Mouse (Mus musculus): ENCODE measurements around the gene Cables2.

Gene Cables2

DNA sequence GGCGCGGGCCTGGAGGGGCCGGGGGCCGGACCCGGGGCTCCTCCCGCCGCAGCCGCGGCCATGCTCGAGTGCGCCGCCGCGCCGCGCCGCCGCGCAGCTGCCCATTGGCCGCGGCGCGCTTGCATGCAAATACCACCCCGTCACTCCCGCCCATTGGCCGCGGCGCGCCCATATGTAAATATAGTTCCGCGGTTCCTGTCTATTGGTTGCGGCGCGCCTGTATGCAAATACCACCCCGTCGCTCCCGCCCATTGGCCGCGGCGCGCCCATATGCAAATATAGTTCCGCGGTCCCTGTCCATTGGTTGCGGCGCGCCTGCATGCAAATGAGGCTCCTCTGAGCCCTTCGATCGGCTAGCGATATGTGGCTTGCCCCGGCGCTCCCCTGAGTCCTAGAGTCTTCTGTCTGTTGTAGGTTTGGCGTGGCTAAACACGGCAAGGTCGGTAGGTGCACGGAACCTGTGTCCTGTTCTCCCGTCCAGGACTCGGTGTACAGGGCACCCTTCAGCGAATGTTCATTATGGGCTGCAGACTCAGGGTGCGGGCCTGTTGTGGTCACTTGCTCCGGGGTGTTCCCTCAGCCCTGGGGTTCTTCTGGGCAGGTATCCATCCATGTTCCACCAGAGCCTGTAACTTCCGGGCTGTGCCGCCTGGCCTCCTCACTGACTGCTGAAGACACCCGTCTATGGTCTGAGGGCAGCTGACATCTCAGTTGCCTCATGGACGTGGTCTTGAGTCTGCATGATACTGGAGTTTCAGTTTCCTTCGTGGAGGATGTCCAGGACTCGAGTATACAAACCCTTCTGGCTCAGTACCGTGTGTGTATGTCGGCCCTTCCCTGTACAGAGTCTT is at the start of gene Cables2:
Gene Cables2 (minus strand): TSS at position 103 of the 851 bp plus-strand sequence.
- peak; percentile 95 for DNase-seq (ENCODE audit: low spot score)

DNA sequence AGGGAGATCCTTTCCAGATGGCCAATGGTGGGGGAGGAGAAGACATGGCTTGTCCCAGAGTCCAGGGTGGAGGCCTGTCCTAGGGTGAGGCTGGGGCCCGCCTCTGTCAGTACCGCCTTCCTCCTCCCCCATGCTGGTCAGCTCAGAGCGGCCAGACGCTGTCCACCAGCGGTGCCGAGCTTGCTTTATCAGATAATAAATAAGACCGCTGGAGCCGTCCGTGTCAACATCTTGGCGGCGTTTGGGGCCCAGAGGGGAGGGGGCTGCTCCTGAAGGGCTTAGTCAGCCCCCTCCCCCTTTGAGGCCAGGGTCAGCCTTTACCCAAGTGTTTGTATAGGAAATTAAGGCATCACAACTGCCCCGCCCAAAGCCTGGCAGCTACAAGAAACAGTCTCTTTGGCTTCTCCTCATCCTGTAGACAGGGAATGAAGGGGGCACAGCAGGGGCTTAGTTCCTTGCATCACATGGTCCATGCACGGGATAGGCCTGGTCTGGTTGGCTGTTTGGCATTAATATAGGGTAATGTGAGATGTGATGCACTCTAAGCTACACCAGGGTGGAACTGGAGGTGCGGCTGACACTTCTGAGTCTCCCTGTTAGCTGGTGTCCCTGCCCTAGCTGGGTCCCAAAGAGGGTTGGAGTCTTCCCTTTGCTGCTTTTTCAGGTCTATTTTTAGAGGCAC is 49.5 kb upstream of the Cables2 start:
- peak; percentile 44 for DNase-seq (ENCODE audit: low spot score)

DNA sequence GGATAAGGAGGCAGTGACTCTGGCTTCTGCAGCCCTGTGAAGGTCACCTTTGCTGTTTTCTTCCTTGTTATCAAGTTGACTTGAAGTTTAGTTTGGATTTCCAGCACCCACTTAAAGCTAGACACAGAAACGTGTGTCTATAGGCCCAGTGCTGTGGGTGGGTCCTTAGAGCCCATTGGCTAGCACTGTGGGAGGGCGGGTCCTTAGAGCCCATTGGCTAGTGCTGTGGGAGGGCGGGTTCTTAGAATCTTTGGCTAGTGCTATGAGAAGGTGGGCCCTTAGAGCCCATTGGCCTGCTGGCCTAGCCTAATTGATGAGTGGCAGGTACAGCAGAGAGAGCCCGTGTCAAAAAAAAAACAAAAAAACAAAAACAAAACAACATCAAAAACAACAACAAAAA is 46.9 kb upstream of the Cables2 start:
- no peak for DNase-seq (ENCODE audit: low spot score)

DNA sequence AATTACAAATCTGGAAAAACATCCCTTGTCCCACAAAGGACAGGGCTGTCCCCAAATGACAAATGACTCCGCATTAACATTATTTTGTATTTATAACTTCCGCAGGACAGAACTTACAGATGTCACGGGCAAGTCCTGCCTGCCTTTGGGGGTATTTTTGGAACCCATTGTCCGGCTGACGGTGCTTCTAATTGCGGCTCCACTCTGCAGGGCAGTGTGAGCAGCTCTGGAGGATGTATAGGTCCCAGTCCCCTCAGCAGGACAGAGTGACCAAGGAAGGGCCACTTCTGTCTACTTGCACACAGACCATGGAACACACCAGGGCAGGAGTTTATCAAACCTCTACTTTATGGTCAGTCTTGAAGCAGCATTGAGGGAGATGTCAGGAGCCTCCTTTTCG is 44.3 kb upstream of the Cables2 start:
- DNase-seq (ENCODE audit: low spot score): no peak

DNA sequence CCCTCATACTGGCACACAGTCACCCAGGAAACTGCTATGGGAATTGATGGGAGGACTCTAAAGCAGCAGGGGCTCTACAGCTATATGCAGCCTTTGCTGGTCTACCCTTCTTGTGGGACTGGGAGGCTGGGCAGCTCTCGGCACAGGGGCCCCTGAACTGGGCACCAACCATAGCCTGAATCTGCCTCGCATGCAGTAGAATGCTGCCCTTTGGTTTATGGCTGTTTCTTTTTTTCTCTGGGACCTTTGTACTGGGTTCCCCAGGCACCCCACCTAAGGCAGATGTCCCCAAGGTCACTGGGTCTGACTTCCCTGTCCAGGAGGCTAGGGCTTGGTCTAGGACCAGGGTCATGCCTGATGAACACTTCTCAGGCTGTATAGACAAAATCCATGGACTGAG is 41.0 kb upstream of the Cables2 start:
- no peak for DNase-seq (ENCODE audit: low spot score)

DNA sequence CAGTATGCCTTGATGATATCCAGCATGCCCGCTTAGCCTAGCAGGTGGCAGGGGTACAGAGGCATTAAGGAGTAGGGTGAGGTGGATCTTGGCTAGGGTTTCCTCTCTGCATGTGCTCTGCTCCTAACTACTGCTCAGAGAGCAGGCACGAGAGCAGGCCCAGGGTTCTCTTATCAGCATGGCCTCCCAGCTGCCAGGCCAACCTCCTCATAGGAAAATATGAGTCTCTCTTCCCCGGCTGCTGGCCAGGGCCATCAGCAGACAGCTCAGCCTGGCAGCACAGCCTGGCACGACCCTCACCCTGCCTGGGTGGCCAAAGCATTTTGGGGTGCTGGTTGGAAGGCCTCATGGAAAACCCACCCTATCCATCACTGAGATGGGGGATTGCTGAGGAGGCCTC is 37.9 kb upstream of the Cables2 start:
- DNase-seq (ENCODE audit: low spot score): no peak

DNA sequence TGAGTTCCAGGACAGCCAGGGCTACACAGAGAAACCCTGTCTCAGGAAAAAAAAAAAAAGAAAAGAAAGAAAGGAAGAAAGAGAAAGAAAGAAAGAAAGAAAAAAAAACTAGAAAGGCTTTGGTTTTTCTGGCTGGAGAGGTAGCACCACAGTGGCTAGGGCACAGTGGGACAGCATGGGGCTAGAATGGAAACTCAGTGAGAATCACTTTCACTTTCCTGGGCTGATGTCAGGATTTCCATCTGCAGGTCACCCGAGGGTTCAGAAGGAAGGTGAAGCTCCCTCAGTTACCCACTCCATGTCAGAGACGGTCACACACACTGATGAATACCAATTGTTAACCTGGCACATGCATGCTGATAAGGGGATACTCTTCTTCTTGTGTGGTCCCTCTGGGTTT is 34.4 kb upstream of the Cables2 start:
- DNase-seq (ENCODE audit: low spot score): no peak

DNA sequence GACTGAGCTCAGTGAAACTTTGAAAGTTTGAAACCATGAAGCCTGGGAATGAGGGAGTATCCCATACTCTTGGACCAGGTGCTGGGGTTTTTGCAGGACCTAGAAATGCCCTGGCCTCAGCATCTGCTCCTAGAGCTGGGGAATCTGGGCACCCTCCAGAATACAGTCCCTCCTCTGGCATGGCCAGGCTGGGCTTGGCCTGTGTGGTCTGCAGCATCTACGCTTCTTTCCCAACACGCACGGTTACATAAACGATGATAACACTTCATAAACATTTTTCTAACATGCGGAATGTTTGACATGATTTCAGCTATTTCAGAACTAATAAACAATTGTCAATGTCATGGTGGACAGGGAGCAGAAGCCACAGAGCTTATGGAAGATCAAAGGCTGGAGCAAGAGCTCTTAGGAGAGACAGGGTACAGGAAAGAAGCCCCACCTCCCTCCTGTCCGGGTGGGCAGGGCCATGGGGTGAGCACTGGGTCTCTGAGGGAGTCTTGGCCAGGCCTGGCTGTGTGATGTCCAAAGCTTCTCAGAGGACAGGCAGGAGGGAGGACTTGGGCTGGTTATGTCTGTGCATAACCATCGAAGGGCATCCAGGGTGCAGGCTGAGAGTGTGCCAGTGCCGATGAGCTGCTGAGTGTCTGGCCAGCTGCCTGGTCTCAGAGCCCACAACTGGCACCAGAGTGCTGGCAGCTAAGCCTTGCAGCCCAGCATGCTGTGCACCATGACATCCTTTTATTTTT is 33.3 kb upstream of the Cables2 start:
- peak; percentile 47 for DNase-seq (ENCODE audit: low spot score)

DNA sequence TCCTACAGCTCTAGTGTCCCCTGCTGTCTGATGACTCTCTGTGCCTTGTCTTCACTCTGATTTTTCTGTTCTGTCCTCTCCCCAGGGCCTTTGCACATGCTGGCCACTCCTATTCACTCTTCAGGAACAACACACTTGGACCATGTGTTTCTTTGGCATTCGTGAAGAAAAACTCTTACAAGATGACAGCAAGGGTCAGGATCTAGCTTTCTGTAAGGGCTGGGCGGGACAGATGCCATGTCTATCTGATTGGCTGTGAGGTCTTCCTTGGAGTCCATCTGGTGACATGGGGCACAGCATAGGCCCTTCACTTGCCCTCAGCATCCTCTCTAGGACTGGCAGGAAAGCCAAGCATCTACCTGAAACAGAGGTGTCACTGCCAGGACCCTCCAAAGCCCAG is 32.7 kb upstream of the Cables2 start:
- no peak for DNase-seq (ENCODE audit: low spot score)

DNA sequence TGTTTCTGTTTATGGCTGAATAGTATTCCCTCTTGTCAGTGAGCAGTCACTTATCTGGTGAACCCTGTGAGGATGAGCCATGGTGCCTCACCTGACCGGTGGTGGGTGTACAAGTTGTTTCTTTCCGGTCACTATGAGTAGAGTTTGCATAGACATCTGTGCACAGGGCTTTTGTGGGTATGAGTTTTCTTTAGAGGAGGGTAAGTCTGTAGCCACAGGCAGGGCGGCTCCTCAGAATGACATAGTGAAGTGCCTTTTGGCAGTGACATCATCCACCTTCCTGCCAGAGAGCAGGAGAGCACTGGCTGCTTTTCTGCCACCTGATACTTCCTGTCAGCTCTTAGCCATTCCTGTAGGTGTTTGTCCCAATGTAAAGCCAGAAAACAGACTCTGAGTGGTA is 32.2 kb upstream of the Cables2 start:
- DNase-seq (ENCODE audit: low spot score): no peak

DNA sequence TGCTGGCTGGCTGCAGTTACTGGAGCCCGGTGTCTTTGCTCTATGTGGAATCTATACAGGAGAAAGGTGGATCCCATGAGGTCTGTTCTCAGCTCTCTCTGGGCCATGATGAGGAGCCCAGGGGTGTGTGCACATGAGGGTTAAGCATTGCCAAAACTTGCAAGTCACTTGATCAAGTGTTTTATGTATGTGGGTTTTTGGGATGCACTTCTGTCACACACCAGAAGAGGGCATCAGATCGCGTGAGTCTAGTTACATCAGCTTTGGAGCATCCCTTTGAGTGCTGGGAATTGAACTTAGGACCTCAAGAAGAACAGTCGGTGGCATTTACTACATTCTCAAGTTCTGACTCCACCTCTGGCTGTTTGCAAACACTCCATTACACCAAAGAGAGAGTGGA is 31.3 kb upstream of the Cables2 start:
- DNase-seq (ENCODE audit: low spot score): no peak

DNA sequence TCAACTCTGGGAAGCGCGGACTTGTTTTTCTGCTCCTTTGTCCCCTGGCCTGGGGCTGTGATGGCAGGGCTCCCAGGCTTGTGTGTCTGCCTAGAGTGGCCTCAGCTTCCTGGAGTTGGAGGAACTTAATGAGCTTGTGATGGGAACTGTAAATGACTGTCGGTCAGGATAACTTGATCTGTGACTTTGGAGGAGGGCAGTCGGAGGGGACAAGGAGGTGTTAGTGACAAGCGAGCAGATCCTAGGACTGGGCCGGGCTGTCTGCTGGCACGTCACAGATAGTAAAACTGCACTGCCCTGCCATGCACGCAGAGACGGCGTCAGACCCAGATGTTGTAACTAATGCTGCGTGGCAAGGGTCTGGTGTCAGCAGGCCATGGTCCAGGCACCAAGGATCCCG is 30.2 kb upstream of the Cables2 start:
- peak; percentile 35 for DNase-seq (ENCODE audit: low spot score)

DNA sequence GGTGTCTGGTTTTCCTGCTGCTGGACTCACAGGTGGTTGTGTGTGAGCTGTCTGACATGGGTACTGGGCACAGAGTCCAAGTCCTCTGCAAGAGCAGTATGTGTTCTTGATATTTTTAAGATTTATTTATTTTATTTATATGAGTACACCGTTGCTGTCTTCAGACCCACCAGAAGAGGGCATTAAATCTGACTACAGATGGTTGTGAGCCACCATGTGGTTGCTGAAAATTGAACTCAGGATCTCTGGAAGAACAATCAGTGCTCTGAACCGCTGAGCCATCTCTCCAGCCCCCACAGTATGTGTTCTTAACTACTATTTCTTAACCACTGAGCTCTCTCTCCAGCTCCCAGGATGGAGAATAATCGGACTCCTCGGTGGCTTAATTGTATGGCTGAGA is 28.9 kb upstream of the Cables2 start:
- DNase-seq (ENCODE audit: low spot score): no peak

DNA sequence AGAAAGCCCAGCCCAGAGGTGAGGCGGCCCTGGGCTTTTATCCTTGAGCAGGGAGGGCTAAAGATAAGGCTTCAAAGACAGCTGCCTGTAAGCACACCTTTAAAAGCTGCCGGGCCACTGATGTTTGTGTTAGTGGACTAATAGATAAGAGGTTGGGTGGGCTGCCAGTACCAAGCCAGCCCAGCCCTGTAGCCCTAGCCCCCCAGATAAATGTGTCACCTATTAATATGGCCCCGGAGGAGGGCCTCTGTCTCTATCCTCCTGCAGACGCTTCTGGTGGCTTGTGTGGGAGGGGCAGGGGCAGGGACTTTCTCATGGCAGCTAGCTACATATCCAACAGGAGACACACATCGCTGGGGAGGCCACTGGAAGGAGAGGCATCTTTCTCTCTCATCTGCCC is 27.5 kb upstream of the Cables2 start:
- no peak for DNase-seq (ENCODE audit: low spot score)

DNA sequence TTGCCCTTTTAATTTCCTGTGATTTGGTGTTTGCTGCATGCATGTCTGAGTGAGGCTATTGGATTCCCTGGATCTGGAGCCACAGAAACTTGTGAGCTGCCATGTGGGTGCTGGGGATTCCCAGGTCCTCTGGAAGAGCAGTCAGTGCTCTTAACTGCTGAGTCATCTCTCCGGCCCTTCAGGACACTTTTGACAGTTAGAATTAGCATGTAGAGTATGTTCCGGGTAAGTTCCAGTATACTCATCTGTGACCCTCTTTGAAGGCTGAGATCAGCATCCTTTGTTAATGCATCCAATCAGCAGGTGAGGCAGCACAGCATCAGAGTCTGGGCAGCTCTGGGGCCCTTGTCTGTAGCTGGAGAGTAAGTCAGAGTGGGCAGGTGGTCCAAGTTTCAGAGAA is 27.0 kb upstream of the Cables2 start:
- DNase-seq (ENCODE audit: low spot score): no peak

DNA sequence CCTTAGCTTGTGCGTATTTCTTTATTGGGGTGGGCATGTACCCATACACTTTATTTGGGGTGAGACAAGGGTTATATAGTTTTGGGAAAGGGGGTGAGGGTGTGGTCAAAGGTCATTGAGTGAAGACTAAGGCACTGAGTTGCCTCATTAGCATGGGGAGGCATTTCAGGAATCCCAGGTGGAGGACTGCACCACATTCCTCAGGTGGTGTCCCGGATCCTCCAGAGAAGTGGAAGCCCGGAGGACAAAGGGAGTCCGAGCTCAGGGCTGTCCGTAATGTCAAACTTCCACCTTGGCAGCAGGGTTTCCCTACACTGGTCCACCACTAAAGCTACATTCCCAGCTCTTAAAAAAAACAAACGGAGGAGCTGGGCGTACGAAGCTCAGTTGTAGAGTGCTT is 19.6 kb upstream of the Cables2 start:
- DNase-seq (ENCODE audit: low spot score): no peak

DNA sequence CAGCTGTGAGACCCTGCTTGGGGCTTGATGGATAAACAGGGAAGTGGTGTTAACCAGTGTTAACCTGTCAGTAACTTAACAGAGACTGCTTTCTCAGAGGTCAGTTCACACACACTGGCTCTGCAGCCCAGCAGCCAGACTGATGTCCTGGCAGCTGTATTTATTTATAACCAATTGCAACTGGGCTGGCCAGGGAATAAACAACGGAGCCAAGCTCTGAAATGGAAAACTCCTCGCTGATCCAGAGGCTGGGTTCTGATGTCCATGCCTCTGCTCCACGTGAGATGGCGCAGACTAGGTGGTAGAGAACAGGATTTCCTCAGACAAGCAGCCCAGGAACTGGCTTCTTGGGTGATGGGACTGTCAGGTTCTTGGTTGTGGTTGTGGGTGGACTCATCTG is 18.7 kb upstream of the Cables2 start:
- no peak for DNase-seq (ENCODE audit: low spot score)

DNA sequence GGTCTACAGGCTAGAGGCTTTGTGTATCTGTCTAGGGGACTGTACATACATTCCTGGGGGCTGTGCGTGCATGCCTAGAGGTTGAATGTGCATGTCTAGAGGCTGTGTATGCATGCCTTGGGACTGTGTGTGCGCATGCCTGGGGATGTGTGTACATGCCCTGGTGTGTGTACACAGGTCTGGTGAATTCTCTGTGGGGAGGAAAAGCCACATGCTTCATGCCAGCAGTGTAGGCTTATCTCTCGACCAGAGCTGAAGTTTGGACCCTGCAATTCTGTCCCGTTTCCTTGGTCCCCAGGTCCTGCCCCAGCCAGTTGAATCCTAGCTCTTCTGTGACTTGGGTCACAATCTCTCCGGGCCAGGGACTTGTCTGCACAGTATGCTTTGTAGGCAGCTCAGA is 18.3 kb upstream of the Cables2 start:
- DNase-seq (ENCODE audit: low spot score): peak; percentile 33

DNA sequence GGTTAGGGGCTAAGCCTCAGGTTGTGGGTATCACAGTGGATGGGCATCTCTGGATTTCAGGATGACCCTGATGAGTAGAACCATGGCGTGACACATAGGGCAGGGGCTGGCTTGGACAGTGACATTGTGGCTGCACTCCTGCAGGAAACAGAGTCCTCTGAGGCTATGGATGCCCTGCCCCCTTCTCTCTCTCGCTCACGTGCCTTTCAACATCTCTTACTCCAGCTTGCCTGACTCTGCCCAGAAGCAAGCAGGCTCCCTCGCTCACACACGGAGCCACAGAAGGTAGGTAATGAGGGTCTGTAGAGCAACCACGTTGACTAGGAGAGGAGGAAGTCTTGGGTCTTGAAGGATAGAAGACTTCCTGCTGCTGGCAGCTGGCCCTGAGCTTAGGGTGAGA is 17.2 kb upstream of the Cables2 start:
- DNase-seq (ENCODE audit: low spot score): no peak

DNA sequence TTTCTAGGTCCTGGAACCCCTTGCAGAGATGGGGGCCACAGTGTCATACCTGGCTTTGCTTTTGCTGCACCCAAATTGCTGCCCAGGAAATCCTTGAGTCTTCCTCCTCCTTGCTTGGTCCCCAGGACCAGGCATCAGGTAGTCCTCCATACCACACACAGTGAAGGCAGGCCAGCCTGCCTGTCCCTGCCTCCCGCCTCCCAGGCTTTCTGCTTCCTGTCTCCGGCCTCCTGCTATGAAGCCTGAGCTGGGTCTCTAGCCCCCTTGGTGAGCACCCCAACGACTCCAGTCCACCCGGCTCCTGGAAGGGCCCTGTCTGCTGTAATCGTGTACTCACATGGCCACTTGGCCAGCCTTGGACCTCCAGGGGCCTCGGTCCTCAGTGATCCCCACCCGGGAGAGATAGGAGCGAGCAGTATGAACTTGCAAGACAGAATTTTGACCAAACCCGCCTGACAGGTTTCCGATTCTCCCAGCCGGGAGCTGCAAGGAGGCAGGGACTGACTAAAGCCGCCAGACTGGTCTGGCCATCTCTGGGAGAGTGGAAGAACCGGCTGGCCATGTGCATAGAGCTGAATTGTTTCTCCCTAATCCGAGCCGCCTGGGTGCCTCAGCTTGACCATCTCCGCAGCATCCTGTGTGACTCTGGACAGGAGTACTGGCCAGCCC is 16.3 kb upstream of the Cables2 start, which contains the start of gene Rbbp8nl:
Gene Rbbp8nl (minus strand): TSS at position 440 of the 669 bp plus-strand sequence.
- DNase-seq (ENCODE audit: low spot score): peak; percentile 95

DNA sequence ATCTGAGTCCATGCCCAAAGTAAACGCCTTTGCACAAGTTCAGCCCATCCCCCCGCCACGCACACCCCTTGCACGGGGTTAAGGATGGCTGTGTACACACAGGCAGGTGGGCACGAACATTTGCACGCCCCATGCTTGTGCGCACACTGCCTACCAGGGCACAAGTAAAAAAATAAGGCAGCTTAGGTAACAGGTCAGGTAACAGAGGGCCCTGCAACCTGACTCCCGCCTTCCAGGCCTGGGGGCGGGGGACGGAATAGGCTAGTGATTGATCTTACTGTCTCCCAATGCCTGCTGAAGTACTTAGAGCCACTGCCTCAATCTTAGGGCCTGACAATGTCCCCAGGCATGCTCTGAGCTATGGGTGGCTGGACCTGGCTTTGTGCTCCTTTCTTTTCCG is 15.7 kb upstream of the Cables2 start:
- no peak for DNase-seq (ENCODE audit: low spot score)

DNA sequence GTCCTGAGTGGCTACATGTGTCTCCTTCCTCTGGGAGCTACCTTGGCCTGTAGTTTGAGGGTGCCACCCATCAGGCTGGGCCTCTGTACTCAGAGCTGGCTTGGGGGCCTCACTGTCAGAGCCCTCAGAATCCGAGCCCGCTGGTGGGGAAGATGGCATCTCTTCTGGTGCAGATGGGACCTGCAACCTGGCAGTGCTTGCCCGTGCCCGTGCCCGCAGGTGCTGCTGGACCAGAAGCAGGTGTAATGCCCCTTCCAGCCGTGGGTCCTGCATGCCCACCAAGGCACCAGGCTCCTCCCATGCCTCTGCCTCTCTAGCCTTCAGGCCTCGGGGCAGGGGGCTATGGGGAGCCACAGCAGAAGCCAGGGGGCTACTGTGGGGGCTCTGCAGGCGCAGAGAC is 6.0 kb upstream of the Cables2 start:
- DNase-seq (ENCODE audit: low spot score): no peak
